Mouse (Mus musculus) ES-CJ7 (cell line): ENCODE measurements around the gene Gpd1l.

Experiments used
- DNase-seq: peaks from one replicate; pipeline ENCODE4 v3.0.0; 2011; ENCODE audit warnings: low read depth, low spot score

Gpd1l gene

GRCm38 (mm10) chr9:114933723-114934171 is at the start of gene Gpd1l:
Gene Gpd1l (minus strand): TSS chr9:114933987.
- DNase-seq = peak; percentile 93

DNA sequence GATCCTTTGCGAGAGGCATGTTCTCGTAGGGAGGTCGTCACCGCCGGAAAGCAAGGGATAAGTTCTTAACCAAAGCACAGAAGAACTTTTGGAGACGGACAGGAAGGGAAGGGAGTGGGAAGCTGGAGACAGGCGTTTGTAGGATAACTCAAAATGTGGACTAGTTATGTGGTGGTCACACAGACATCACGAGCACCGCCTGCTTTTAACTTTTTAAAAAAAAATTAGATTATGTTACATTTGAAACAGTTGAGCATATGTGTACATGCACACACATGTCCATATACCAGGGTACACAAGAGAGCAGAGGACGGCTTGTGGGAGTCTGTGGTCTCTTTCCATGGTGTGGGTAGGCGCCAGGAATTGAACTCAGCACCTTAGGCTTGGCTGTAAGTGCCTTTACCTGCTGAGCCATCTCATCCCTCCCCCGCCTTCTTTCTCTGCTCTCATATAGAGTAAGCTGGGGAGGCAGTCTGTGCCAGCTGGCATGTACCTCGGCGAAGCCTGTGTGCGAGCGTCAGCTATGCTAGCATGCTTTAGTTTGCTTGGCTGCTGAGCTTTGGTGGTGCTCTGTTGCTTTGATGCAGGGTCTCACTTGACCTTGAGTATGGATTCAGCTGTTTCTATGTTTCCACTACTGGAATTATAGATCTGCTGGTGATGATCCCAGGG is 49.0 kb upstream of the Gpd1l start, which contains the start of gene Rps27rt:
TSS of gene Rps27rt (minus strand) at position 51 of the 672 bp plus-strand sequence.
- no peak for DNase-seq

DNA sequence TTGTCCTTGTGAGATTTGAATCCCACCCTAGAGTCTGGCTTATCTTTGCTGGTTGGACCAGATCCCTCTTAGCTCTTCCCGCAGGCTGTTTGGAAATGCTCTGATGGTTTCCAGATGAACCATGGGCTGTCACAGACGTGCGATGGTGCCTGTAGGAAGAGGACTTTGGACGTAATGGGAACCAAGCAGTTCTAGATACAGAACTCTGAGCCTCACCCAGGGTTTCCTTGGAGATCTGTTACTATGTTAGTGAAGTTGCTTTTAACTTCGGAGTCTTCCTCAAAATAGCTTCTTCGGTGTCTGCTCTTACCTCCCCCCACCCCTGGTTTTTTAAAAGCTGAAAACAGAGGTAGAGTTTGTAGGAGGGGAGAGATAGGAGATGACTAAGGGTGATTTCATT is 46.2 kb upstream of the Gpd1l start:
- DNase-seq = no peak

GRCm38 (mm10) chr9:114978281-114979111 is 44.7 kb upstream of the Gpd1l start, which contains the start of gene Osbpl10:
Gene Osbpl10 (plus strand): TSS chr9:114978569.
- peak; percentile 74 for DNase-seq

- DNase-seq = no peak
Measured at GRCm38 (mm10) chr9:114977461-114978280, 43.9 kb upstream of the Gpd1l start.

GRCm38 (mm10) chr9:114966286-114966685 is 32.5 kb upstream of the Gpd1l start:
- peak; percentile 78 for DNase-seq

DNA sequence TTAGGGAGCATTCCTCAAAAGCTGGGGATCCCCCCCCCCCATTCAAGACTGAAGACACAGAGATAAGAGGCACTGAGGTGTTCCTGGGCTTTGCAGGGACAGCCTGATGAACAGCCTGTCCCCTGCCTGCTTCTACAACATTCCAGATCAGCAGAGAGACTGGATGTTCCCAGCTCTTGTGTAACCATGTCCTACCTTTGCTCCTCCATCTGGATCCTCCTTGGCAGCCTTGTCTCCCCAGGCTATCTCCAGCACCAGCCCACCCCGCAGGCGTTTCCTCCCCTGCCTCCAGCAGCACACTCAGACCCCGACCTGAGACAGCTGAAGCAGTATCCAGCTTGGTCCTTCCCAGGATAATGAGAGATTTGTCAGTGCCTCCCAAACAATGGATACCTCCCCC is 30.3 kb upstream of the Gpd1l start:
- DNase-seq = no peak

GRCm38 (mm10) chr9:114960844-114961243 is 27.1 kb upstream of the Gpd1l start:
- no peak for DNase-seq

GRCm38 (mm10) chr9:114960043-114960789 is 26.4 kb upstream of the Gpd1l start:
- DNase-seq = no peak

DNA sequence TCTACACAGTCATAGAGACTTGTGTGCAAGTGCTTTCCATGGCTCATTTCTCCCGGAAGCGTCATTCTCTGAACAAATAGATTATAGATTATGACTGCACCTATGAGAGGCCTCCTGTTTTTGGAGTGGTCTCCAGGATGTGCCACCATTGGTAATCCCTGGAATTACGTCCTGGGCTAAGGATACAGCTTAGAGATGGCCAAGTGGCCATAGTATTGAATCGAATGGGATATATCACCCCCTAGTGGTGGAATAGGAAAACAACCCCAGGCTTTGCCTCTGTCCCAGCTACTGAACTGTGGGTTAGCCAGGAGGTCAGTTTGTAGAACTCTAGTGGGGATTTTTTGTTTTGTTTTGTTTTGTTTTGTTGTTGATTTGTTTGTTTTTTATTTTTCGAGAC is 23.2 kb upstream of the Gpd1l start:
- peak; percentile 67 for DNase-seq

DNA sequence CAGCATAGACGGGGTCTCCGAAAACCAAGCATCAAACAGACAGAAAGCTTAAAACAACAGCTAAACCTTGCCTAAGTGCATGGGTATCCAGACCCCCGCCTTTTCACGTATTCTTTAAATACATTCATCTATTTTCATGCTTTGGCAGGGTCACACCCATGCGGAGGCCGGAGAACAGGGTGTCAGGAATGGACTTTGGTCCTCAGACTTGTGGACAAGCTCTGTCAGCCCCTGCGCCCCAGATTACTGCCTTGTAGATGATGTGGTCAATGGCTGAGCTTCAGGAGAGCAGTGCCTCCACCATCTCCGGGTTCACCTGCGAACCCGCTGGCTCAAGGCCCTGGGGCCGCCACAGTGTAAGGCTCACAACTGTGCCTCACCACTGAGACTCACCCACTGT is 21.6 kb upstream of the Gpd1l start:
- no peak for DNase-seq

DNA sequence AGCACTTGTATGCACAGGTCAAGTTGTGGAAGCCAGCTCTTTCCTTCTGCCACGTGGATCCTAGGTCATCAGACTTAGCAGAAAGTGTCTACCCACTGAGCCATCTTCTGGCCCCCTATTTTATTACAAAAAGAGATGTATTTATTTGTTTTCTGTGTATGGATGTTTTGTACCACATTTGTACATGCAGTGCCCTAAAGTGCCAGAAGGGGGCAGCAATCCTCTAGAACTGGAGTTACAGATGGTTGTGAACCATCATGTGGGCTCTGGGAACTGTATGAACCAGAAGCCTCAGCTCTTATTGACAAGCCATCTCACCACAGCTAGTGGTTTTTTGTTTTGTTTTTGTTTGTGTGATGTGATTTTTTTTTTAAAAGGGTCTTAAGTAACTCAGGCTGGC is 19.1 kb upstream of the Gpd1l start:
- DNase-seq = peak; percentile 65

GRCm38 (mm10) chr9:114948395-114948794 is 14.6 kb upstream of the Gpd1l start:
- DNase-seq = no peak

- DNase-seq = no peak
Measured at GRCm38 (mm10) chr9:114945576-114945975, 11.8 kb upstream of the Gpd1l start.

GRCm38 (mm10) chr9:114944642-114945041 is 10.9 kb upstream of the Gpd1l start:
- DNase-seq = no peak

DNA sequence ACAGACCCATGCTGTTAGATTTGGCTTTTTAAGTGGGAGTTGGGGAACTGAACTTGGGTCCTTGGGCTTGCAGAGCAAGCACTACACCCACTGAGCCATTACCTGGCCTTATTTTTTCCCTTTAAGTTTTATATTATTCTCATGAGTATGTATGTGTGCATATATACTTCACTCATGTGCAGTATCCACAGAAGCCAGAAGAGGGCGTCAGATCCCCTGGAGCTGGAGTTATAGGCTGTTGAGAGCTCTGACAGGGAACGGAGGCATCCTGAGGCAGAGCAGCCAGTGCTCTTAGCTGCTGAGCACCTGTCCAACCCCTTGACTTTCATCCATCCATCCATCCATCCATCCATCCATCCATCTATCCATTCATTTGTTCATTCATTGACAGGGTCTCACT is 2.9 kb upstream of the Gpd1l start:
- DNase-seq = peak; percentile 27

GRCm38 (mm10) chr9:114935321-114935720 is 1.5 kb upstream of the Gpd1l start:
- no peak for DNase-seq

DNA sequence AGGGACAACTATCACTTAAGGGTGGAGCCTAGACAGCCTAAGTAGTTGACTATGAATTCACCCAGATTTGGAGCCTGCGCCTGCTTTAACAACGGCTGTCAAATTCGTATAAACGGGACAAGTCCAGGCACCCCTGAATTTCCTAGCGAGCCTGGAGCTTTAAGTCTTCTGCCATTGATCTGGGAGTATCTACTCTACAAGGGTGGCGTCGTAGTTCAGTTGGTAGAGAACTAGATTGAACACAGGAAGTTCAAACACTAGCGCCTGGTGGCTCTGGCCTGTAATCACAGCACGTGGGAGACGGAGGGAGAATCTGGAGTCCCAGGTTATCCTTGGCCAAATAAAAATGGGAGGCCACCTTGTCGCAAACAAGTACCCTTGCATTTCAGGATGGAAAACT is 444 bp upstream of the Gpd1l start:
- DNase-seq = peak; percentile 77

- peak; percentile 14 for DNase-seq
Measured at GRCm38 (mm10) chr9:114933037-114933722, 607 bp downstream of the Gpd1l start.

DNA sequence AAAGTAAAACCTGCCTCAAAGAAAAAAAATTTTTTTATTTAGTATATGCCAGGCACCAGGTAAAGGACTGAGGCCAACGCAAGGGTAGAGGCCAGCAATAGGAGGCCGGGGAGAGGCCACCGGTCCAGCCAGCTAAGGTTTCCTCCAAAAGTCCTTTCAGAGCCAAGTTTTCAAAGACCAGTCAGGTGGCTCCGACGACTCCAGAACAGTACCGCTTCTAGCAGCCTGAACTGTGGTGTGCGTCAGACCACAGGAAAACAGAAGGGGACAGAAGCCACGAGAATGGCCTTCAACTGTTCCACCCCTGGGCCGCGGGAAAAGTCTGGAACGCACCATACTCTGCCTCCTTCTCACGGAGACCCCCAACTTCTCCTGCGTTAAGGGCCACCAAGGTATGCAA is 1.2 kb downstream of the Gpd1l start:
- DNase-seq = no peak
